Mouse (Mus musculus): ENCODE results near the gene Lrp8. TPM values are rescaled to one million over a fixed set of nuclear protein-coding genes. Genes with fewer than 3 reads are reported as not detected.

The Lrp8 gene
- total RNA-seq, 2 experiments from 2014 or later = 83.4 to 107 TPM

DNA sequence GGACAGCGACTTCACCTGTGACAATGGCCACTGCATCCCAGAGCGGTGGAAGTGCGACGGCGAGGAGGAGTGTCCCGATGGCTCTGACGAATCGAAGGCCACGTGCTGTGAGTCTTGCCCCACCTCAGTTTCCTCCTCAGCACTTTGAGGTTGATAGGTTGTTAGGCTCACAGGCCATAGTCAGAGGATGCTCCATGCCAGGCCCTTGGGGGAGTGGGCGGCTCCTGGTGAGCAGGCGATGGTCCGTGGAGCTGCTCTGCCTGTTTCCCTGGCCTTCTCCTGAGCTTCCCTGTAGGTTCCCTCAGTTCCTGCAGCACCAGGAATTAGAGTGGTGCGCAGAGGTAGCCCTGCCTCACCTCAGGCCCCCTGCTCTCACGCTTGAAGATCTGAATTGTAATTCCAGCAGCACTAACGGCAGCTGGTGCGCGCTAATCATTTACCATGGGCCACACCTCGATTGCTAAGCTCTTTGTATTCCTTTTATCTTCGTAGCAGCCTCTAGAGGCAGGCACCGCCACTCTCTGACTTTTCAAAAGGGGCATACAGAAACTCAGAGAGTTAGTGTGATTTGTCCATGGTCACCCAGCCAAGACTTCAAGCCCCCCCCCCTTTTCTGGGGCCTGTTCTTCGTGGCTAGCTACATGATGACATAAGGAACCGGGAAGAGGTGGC is 32.7 kb downstream of the Lrp8 start:
- intact Hi-C loops (cut with DNase I) = no loop called here
- DNase-seq (ENCODE audit: low spot score in 2 of 2) = no peak

DNA sequence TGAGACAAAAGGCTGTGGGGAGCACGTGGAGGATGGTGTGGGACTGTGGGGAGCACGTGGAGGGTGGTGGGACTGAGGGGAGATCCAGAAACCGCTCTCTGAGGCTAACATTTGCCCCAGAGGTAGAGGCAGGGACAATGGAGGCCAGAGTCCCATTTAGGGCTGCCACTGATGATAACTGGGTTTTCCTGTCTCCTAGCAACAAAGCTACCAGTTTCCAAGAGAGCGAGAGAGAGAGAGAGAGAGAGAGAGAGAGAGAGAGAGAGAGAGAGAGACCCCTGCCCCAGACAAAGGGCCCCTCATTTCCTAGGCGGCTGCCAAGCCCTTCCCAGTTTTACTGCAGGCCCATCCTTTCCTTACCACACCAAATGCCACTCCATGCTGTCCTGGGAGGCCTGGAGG is 33.4 kb downstream of the Lrp8 start:
- DNase-seq (ENCODE audit: low spot score in 2 of 2) = no peak
- intact Hi-C loops (cut with DNase I) = no loop called here

DNA sequence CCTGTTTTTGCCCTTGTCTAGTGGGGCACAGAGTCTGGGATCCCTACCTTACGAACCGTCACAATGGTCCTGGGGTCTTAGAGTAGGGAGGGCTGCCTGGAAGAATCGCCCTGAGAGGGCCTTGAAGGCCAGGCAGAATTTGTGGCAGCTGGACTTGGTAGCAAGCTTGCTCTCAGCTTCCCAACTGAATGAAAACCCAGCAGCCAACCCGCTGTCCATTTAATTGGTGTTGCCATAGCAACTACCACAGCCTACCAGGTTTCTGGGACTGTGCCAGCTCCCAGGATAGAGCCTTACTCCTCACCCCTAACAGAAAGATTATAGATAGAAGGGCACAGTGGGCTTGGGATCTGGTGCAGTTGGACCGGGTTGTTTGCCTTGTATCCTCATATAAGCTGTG is 34.7 kb downstream of the Lrp8 start:
- intact Hi-C loops (cut with DNase I) = no loop called here
- DNase-seq (ENCODE audit: low spot score in 2 of 2) = peak; percentile 77 to 84

DNA sequence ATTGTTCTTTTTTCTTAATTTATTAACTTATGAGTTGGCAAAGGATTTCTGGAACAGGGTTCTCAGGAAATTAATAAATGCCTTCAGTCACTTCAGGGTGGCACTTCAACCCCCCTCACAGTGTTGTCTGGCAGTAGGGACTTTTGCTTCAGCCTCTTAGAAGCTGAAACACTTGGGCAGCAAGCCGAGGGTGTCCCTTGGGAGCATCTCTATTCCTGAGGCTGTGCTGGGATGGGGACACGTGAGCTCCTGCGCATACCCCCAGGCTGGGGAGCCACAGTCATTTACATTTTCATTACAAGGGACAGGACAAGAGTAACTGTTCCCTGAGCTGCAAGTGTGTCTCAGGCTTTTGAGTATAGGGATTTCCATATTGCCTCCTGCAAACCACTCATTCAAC is 35.8 kb downstream of the Lrp8 start:
- intact Hi-C loops (cut with DNase I) = no loop called here
- DNase-seq (ENCODE audit: low spot score in 2 of 2) = no peak

DNA sequence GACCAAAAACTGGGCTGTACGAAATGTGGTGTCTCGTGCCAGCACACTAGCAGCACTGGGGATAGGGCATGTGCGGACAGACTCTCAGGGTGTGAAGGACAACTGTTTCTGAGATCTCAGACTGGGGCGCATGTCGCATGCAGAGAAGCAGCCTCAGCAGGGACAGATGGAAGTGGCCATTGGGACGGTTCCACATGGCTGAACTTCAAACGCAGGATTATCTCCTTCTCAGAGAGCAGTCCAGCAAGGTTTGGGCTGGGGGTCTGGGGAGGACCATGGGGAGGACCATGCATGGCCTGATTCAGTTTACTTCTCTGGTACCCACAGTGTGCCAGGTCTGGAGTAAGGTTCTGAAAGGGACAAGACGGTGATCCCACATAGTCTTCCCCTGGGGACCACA is 41.6 kb downstream of the Lrp8 start:
- intact Hi-C loops (cut with DNase I) = no loop called here
- no peak for DNase-seq (ENCODE audit: low spot score in 2 of 2)

DNA sequence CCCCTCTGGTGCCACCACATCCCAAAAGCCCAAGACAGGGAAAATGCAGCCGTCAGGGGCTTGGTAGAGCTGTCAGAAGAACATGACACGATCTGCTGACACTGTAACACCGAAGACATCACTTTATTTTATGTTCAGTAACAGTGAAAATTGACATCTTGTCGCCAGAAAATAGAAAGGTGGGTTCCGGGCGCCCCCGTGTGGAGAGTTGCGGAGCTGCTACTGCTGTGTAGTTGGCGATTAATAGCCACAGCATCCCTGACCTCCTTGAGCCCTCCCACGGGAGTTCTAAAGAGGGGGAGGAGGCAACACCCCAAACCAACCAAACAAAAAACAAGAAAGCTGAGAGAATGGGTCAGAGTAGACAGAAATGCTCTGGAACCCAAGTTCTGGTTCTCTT is 42.9 kb downstream of the Lrp8 start:
- intact Hi-C loops (cut with DNase I) = loop anchor here (1.0 to 5.0 kb wide), 2 partner anchors 43 to 107 kb away; partner anchors contain the start of gene Lrp8
- peak; percentile 78 to 80 for DNase-seq (ENCODE audit: low spot score in 2 of 2)

DNA sequence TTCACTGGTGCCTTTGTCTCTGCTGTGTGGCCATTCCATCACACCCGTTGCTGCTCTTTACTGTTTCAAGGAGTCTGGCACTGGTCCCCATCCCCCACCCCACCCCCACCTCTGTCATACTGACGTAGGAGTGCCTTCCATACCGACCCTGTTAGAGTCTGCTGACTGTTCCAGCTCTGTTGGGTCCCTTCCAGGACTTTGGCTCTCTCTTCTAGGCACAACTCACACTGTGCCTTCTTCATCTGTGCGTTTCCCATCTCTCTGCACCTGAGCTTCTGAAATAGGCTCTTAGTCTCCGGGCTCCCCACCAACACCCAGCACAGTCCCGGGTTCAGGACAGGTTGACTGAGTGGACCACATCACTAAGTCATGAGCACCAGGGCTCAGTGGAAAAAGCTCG is 44.7 kb downstream of the Lrp8 start:
- intact Hi-C loops (cut with DNase I) = loop anchor here (5.0 kb wide), 1 partner anchor 44 kb away; the partner anchor contains the start of gene Lrp8
- DNase-seq (ENCODE audit: low spot score in 2 of 2) = no peak

DNA sequence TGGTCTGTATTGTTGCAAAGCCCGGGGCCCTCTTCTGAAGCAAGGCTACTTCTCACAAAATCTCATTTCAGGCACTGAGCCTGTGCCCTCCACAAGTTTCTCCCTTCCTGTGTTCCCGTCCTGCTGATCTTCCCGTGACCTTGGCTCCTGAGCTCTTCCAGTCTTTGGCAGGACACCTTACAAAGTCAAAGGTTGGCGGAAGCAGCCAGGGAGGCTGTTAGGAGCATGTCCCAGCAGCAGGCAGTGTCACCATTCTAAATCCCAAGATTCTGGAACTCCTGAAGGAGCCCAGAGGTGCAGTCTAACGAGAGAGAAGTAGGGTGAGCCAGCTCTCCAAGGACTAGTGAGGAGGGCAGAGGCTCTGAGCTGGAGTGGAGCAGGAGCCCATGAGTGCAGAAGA is 46.5 kb downstream of the Lrp8 start:
- intact Hi-C loops (cut with DNase I) = loop anchor here (5.0 kb wide), 1 partner anchor 46 kb away; the partner anchor contains the start of gene Lrp8
- no peak for DNase-seq (ENCODE audit: low spot score in 2 of 2)

DNA sequence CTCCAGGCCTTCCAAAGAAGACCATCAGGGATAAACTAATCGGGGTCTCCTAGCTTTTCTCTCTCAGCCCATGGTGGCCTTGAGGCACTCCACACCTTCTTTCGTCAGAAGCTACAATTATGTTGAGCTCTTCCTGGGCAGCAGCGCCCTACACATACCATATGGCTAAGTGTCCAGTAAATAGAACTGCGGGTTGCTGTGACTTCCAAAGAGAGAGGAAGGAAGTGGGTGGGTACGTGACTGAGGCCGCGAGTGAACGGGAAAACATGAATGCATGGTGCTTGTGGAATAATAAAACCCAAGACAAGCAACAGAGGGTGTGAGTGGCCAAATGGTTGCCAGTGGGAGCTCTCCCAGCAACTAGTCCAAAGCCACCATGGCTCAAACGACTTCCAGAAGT is 47.6 kb downstream of the Lrp8 start:
- peak in 1 of 2 experiments; percentile 63 for DNase-seq (ENCODE audit: low spot score in 2 of 2)
- intact Hi-C loops (cut with DNase I) = loop anchor here (5.0 kb wide), 1 partner anchor 47 kb away; the partner anchor contains the start of gene Lrp8

DNA sequence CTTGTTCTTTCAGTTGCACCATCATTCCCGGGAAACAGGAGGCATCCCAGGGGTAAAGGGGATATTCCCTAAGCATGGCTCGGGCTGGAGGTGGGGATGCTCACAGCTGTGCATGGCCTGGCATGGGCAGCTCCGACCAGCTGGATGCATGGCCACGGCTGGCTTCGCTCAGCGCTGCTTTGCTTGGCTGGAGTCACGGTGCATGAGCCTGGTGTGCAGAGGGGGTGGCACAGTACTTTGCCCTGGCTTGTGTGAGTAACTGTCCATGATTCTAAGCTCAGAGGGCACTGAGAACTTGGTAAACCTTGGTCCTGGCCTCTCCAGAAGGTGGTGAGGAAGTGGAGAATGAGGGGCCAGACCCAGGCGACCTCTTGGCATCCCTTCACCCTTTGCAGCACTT is 48.0 kb downstream of the Lrp8 start:
- intact Hi-C loops (cut with DNase I) = no loop called here
- DNase-seq (ENCODE audit: low spot score in 2 of 2) = no peak

DNA sequence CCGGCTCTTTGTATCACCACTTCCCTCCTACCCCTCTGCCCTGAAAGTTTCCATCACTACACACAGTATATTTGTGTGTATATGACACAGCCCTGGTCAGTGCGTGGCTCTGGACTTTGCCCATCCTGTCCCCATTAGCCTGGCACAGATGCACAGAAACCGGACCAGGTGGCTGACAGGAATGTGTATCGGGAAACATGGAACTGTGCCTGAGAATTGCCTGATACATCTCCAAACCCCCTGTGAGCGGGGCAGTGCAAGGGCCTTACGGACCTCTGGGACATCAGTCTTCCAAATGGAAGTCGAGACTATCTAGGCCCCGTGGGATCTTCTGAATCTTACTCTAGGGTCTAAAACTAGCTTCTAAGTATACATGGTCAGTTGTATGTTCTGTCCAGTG is 51.3 kb downstream of the Lrp8 start:
- intact Hi-C loops (cut with DNase I) = no loop called here
- no peak for DNase-seq (ENCODE audit: low spot score in 2 of 2)

DNA sequence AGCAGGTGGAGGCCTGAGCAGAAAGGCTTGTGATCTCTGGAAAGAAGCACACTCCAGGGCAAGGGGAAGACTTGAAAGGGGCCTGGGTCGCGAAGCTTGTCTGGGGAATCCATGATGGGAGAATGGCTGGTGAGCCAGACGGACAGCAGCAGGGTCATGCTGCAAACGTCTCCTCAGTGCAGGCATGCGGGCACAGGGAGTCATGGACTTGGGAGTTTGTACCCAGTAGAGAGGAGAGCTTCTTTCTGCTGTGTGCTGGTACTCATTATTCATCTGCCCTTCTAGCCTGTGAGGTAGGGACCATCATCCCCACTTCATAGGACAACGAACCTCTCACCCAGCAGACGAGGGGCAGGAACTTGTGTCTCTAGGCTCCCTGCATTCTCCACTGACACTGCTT is 51.8 kb downstream of the Lrp8 start:
- intact Hi-C loops (cut with DNase I) = no loop called here
- DNase-seq (ENCODE audit: low spot score in 2 of 2) = no peak

DNA sequence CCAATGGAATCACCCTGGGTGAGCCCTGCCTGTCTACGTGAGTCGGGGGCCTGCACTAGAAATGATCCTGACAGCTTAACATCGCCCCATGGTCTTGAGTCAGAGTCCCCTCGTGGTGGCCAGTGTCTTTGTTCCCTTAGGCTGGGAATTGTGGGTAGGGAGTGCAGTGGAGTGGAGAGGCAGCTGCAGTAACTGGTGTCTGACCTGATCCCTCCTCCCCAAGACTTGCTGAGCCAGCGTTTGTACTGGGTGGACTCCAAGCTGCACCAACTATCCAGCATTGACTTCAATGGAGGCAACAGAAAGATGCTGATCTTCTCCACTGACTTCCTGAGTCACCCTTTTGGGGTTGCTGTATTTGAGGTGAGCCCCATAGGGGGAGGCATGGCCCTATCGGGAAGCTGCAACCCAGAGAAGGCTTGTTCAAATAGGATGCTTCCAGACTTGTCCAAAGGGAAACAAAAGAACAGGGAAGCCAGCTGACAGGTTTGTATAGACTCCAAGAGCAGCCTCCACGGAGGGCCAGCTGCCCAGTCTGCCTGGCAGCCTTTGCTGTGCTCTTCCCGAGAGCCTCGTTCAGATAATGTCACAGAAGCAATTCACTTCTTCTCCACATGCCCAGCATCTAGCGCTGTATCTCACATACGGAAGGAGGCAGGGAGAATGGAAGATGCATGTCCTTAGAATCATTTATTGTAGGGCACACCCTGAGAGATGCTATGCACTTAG is 55.1 kb downstream of the Lrp8 start:
- intact Hi-C loops (cut with DNase I) = no loop called here
- DNase-seq (ENCODE audit: low spot score in 2 of 2) = peak in 1 of 2 experiments; percentile 59

DNA sequence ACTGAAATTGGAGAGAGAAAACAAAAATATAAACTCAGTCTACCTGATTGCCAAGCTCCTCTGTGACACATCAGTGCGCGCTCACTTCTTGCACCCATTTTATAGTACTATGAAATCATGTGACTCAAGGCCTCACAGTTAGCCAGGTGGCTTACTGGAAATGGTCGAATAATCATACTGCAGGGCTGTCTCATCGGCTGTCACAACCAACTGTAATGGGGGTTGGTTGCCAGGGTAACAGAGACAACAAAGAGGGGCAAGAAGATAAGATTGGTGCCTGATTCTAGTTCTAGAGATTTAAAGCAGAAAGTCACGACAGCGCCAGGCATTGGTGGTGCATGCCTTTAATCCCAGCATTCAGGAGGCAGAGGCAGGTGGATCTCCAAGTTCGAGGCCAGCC is 56.9 kb downstream of the Lrp8 start:
- intact Hi-C loops (cut with DNase I) = no loop called here
- no peak for DNase-seq (ENCODE audit: low spot score in 2 of 2)

DNA sequence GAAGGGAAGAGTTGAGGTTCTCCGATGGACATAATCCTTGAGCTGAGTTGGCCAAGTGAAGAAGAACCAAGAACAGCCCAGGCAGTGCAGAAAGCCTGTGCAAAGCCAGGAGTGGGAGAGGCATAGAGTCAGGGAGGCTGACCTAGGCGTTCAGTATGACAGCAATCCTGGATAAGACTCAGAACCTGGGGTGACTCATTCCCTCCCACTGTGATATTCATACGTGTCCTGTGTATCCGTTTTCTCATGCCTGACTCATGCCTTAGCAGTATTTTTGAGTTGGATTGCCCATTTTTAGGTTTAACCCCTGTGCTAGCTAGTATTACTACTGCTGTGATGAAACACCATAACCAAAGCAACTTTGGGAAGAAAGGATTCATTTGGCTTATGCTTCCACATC is 62.8 kb downstream of the Lrp8 start:
- DNase-seq (ENCODE audit: low spot score in 2 of 2) = peak in 1 of 2 experiments; percentile 64
- intact Hi-C loops (cut with DNase I) = no loop called here

DNA sequence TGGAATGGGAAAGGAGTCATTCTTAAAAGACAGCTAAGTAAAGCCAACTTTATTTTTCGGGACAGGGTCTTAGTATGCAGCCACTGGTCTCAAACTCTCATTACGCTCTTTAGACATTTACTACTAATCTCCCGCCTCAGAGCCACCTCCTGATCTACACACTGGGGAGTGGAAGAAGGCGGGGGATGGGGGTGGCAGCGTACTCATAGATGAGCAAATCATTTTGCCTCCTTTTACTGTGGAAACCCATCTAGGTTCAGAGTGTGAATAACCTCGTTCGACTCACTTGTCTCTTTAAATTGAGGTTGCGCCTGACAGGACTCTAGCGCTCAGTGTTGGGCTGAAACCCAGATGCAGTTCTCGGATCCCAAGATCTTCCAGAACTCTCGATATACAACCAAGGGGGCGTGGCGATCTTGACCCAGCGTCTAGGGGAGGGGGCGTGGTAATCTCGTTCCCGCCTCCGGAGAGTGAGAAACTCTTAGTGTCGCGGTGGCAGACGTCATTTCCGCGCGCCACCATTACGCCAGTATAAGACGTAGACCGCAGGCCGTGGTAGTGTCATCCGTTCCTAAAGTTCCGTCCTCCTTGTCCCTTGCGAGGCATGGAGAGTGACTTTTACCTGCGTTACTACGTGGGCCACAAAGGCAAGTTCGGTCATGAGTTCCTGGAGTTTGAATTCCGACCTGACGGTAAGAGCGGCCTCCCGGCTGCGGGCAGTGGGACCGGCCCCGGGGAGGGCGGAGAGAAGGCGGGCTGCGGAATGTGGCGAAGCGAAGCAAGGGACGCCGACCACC is 77.4 kb downstream of the Lrp8 start, which contains the start of gene Magoh:
TSS of gene Magoh (plus strand) at position 502 of the 797 bp plus-strand sequence.
- intact Hi-C loops (cut with DNase I) = loop anchor here (1.0 kb wide), 1 partner anchor 10 kb away; the partner anchor contains the start of gene 0610037L13Rik
- peak; percentile 98 for DNase-seq (ENCODE audit: low spot score in 2 of 2)

DNA sequence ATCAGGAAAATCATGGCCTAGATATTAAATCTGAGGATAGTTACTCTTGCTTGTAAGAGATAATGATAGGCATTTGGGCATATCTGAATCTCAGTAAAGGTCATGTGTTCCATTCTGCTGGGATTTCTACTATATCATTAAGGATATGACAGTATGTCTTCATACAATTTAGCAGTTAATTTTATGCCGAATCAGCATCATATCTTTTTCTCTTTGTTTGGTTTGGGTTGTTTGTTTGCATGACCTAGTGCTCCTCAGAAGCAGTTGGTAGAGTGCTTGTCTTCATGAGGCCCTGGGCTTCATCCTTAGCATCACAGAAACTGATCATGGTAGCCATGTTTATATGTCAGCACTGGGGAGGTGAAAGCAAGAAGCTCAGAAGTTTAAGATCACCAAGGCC is 79.6 kb downstream of the Lrp8 start:
- DNase-seq (ENCODE audit: low spot score in 2 of 2) = no peak
- intact Hi-C loops (cut with DNase I) = no loop called here

DNA sequence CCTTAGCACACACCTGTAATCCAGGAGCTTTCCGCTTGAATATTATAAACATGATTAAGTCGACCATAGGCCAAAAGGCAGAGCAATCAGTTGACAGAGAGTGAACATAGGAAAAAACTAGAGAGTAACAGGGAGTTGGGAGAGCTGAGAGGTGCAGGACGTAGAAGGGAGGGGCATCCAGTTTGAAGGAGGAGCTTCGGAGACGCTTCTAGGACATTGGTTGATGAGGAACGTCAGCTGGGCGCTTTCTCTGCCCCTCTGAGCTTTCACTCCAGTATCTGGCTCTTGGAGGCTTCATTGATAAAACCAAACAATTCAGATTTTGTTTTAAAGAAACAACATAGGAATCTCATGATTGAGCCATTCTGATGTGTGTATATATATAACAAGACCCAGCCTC is 84.3 kb downstream of the Lrp8 start:
- intact Hi-C loops (cut with DNase I) = no loop called here

DNA sequence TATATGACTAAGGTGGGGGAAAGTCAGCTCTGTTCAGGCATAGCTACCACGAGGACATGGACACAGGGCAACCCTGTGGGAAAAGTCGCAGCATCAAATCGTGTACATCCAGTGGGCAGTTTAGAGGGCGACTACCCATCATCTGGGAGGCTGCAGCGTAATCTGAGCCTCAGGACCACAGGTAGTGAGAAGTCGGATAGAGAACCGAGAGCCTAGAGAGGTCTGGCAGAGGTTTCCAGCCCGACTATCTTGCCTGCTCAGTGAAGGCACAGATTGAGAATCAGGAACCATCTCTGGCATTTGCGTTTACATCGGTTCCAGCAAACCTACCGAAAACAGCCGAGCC is 87.3 kb downstream of the Lrp8 start:
- intact Hi-C loops (cut with DNase I) = loop anchor here (1.0 kb wide), 1 partner anchor 10 kb away; the partner anchor contains the start of gene Magoh
- DNase-seq (ENCODE audit: low spot score in 2 of 2) = no peak

More for the DNA sequence above, 84.3 kb downstream of the Lrp8 start:
- DNase-seq (ENCODE audit: low spot score in 2 of 2) = no peak
